Mouse (Mus musculus) brain, embryonic 14.5 days (tissue): ENCODE measurements at regions not wholly inside any gene's neighbourhood (a gene's known extent, or its start where the extent isn't known, plus 50 kb on each side); places are given as distances from the start of the nearest gene placed in this dataset.

Experiments used
- DNase-seq: peaks from one replicate; pipeline ENCODE4 v3.0.0-alpha.2; 2011; ENCODE audit warnings: low read depth
- CTCF ChIP-seq: fragments of 200-500 bp; IDR thresholded peaks from 2 replicates; pipeline ENCODE4 v1.5.1; 2012; ENCODE audit warnings: inconsistent platforms, mild to moderate bottlenecking, moderate library complexity, borderline replicate concordance; ENCODE audit not compliant: insufficient read depth, insufficient read length; ENCODE audit errors: extremely low read depth
- POLR2A ChIP-seq: fragments of 200-500 bp; IDR thresholded peaks from 2 replicates; pipeline ENCODE4 v1.6.1; 2012; ENCODE audit warnings: mild to moderate bottlenecking, inconsistent platforms, borderline replicate concordance; ENCODE audit not compliant: poor library complexity, insufficient read depth, insufficient read length, severe bottlenecking; ENCODE audit errors: extremely low read depth

DNA sequence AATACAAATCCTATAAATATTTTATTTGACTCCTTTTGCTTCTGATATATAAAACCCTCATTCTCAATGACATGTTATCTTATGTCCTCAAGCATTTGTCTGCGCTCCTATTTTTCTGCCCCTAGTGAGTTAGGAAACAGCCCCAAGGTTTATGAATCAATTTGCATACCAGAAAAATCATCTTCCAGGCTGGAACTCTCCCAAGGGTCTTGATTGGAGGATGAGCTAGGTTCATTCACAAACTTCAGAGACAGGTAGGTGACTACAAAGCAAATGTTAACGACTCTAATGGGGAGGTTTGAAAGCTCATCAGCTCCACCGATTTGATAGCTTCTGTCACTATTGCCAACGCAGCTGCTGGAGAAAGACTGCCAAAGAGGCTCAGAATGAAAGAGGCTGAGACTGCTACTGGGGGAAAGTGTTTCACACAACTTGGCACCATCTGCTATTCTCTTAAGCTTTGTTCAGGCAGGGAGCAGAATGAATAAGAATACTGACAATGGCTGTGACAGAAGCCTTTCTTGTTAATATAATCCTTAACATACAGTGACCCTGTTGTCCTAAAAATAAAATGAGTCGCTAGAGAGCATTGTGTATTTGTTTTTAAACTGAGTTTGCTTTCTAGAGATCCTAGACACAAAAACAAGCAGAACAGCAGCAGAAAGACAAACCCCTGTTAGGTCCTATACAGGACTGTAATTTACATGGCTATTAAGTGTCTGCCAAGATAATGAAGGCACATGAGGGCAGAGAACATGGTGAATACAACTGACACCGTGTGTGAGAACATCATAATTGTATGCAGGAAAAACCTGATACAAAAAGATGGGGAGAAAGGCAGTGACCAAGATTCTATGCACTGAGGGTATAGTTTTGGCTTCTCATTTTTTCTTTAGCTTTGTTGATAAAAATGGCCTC is 843.4 kb downstream of the Cdh8 start:
- TF ChIP-seq POLR2A: no peak
- no peak for TF ChIP-seq CTCF
- DNase-seq: peak; percentile 97

DNA sequence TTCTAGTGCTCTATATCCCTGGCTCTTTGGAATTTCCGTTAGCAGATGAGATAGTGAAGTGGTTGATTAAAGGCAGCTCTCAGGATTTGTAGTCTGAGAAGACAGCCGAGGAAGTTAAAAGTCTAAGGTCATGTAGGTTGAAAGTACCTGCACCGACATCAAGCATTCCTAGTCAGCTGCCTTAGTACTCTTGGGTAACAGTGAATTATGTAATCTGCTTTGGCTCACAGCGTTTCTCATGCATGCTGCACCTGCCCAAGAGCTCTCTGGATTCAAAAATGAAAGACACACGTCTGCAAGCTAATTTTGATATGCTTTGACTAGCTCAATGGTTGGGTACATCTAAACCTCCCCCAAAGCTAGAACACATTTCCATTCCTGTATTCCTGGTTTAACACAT is 849.6 kb downstream of the Cdh8 start:
- no peak for TF ChIP-seq CTCF
- TF ChIP-seq POLR2A: no peak
- DNase-seq: no peak

DNA sequence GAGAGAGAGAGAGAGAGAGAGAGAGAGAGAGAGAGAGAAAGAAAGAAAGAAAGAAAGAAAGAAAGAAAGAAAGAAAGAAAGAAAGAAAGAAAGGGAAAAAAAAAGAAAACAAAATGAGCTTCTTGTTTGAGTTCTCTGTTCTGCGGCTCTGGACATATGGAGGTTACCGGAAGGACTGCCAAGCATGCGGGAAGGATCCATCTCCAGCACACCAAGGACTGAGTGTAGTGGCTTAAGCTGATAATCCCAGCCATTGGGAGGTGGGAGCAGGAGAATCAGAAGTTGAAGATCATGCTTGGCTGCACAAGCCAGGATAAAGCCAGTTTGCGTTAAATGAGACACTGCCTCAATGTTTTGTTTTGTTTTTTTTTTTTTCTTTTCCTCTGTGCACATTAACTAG is 897.8 kb downstream of the Cdh8 start:
- TF ChIP-seq CTCF: no peak
- no peak for TF ChIP-seq POLR2A
- peak; percentile 28 for DNase-seq

GRCm38 (mm10) chr8:98515246-98515645 is 901.0 kb downstream of the Cdh8 start:
- no peak for TF ChIP-seq CTCF
- no peak for TF ChIP-seq POLR2A
- no peak for DNase-seq

GRCm38 (mm10) chr8:98496793-98497192 is 919.5 kb downstream of the Cdh8 start:
- no peak for TF ChIP-seq POLR2A
- TF ChIP-seq CTCF: no peak
- no peak for DNase-seq

GRCm38 (mm10) chr8:98463375-98464030 is 952.8 kb downstream of the Cdh8 start:
- peak; percentile 68 for DNase-seq
- TF ChIP-seq CTCF: no peak
- no peak for TF ChIP-seq POLR2A

- peak; percentile 1 for DNase-seq
- no peak for TF ChIP-seq CTCF
- no peak for TF ChIP-seq POLR2A
These were observed 960.7 kb downstream of the Cdh8 start for GRCm38 (mm10) chr8:98455539-98455938.
